Mouse (Mus musculus) forebrain, embryonic 13.5 days (tissue): Measurements from ENCODE around the gene Pipox. TPM values are rescaled to one million over a fixed set of nuclear protein-coding genes. Genes with fewer than 3 reads are reported as not detected.

Experiments used
- ATAC-seq: fragments of 200-750 bp; cut with Nextera tagmentation; 2 replicates; pipeline ENCODE4 v1.8.0; 2017
- H3K27ac ChIP-seq: fragments of 300-500 bp; sonication (generic); 2 replicates; pipeline ENCODE4 v1.5.1; 2015; ENCODE audit warnings: inconsistent platforms, mild to moderate bottlenecking, moderate library complexity
- H3K27me3 ChIP-seq: fragments of 300-500 bp; sonication (generic); 2 replicates; pipeline ENCODE4 v1.6.1; 2015; ENCODE audit warnings: mild to moderate bottlenecking, inconsistent platforms
- H3K36me3 ChIP-seq: fragments of 300-500 bp; sonication (generic); 2 replicates; pipeline ENCODE4 v1.6.1; 2015; ENCODE audit warnings: mild to moderate bottlenecking, inconsistent platforms; ENCODE audit not compliant: poor library complexity, severe bottlenecking
- H3K4me1 ChIP-seq: fragments of 300-500 bp; sonication (generic); 2 replicates; pipeline ENCODE4 v1.6.1; 2015; ENCODE audit warnings: inconsistent platforms
- H3K4me2 ChIP-seq: fragments of 300-500 bp; sonication (generic); 2 replicates; pipeline ENCODE4 v1.6.1; 2015; ENCODE audit warnings: inconsistent platforms, mild to moderate bottlenecking, moderate library complexity
- H3K4me3 ChIP-seq: fragments of 300-500 bp; sonication (generic); 2 replicates; pipeline ENCODE4 v1.5.1; 2015; ENCODE audit warnings: mild to moderate bottlenecking, inconsistent platforms
- H3K9ac ChIP-seq: fragments of 300-500 bp; sonication (generic); 2 replicates; pipeline ENCODE4 v1.6.1; 2015; ENCODE audit warnings: mild to moderate bottlenecking, inconsistent platforms
- H3K9me3 ChIP-seq: fragments of 300-500 bp; sonication (generic); replicated peaks from 2 replicates; pipeline ENCODE4 v1.6.1; 2016; ENCODE audit warnings: inconsistent platforms
- WGBS: fragments of 180-500 bp; shearing (Covaris S2); methylation state at CpG from one replicate; pipeline ENCODE4 v1.1.7; 2015; 5-methylcytosine and 5-hydroxymethylcytosine counted together
- polyA plus RNA-seq: library from polyadenylated mRNA; unstranded; fragments of >200 nt; fragmentation: Nextera tagmentation; extraction: Ambion mirVana; gene quantifications from 2 replicates; pipeline ENCODE4 v1.2.1, GENCODE M21; 2015

The Pipox gene
- polyA plus RNA-seq, 1 experiment from 2014 or later = 12.7 TPM

DNA sequence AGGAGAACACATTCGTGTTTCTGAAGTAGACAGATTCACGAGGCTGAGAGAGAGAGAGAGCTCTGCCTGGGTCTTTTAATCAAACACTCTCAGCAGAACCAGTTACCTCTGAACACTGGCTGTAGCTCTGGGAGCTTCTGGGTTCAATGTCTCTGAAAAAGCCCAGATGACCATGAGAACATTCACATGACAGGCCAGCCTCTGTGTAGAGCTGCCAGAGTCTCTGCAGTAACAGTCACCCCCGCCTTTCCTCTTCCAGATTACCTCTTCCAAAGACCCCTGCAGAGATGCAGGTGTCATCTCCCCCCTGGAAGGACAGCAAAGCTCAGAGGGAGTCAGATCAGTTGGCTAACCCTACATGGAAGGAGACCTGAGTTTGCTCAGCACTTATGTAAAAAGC, 41.7 kb downstream of the Pipox start:
- Histone ChIP-seq H3K4me1 (peaks cover 80% of the 10 kb centered on the region), H3K4me3 (no peak overlapping the region), H3K27ac (0 out of 2 replicates have a peak overlapping the region, but pooled peaks have one; percentile 94), H3K9me3 (no peaks in the 10 kb centered on the region), H3K36me3 (peaks cover 55% of the 10 kb centered on the region), H3K4me2 (no peak overlapping the region), H3K9ac (0 out of 2 replicates have a peak overlapping the region, but pooled peaks have one; percentile 17), H3K27me3 (no peaks in the 10 kb centered on the region)
- 75% methylated on average over 3 of the region's 3 CpGs for WGBS
- no peak for ATAC-seq

DNA sequence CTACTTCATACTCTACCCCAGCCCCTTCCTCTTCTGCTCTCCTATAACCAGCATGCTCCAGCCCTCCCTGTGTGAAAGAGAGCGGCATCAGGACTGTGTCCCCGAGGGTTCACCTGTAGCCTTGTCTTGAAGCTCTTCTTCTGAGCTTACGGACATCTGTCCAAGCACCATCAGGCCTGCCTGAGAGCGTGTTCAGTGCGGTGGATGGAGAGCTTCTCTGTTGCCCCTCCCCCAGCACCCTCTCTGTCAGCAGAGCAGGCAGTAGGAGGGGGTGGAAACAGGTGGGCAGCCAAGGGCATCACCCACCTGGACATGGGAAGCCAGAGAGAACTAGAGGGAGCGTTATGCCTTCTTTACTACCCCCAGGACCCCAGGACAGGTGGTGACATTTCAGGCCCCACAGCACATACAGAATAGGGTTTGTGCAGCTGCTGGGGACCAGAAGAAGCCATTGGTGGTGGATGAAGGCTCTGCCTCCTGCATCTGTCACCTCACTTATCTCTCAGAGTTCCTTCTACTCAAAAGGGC, 42.3 kb downstream of the Pipox start:
- Histone ChIP-seq H3K9me3 (no peaks in the 10 kb centered on the region), H3K4me3 (no peak overlapping the region), H3K9ac (peak overlapping the region; percentile 51; the same call in 1 of the 2 replicates), H3K4me2 (peak overlapping the region; percentile 46), H3K4me1 (peaks cover 76% of the 10 kb centered on the region), H3K36me3 (peaks cover 61% of the 10 kb centered on the region), H3K27me3 (0 out of 2 replicates have a peak, but pooled peaks cover 2% of the 10 kb centered on the region), H3K27ac (peak overlapping the region; percentile 94)
- 58% methylated on average over 6 of the region's 6 CpGs for WGBS
- 0 out of 2 replicates have a peak, but pooled peaks have one; percentile 0 for ATAC-seq

DNA sequence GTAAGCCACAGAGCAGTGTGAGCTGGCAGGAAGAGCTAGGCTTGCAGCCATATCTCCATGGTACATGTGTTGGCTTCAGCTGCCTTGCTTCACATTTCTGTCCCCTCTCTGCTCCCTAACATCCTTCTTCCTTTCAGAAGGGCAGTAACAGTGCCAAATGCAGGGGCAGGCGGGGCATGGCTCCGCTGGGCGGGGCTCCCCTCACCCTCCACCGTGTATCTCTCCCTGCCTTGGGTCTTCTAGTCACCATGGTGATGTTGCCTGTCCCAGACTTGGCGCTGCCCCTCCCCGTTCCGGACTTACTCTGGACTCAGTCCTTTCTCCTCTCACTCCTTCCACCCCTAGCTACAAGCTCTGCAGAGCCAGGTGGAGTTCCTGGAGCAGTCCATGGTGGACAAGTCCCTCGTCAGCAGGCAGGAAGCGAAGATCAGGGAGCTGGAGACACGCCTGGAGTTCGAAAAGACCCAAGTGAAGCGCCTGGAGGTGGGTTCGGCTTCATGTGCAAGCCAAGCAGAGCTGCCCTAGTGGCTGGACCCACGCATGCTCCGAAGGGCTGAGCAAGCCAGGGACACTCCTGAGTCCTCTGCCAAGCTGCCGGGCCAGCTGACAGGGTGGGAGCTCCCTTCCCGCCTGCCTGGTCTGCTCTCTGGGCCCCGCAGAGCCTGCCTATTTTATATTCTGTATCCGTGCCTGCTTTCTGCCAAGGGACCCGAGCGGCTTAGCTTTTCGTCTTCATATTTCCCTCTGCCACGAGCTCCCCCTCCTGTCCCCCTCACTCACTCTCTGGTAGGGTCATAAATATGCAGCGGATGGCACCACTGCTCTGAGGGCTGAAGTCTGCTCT, 43.3 kb downstream of the Pipox start:
- H3K9me3 ChIP-seq = no peaks in the 10 kb centered on the region
- H3K4me1 ChIP-seq = peaks cover 68% of the 10 kb centered on the region
- peaks cover 70% of the 10 kb centered on the region for H3K36me3 ChIP-seq
- peak overlapping the region; percentile 17 for H3K4me3 ChIP-seq
- 0 out of 2 replicates have a peak, but pooled peaks cover 5% of the 10 kb centered on the region for H3K27me3 ChIP-seq
- peak overlapping the region; percentile 56 for H3K9ac ChIP-seq
- H3K4me2 ChIP-seq = peak overlapping the region; percentile 46
- WGBS = 31% methylated on average over 24 of the region's 24 CpGs
- ATAC-seq = peak; percentile 88
- H3K27ac ChIP-seq = peak overlapping the region; percentile 94

DNA sequence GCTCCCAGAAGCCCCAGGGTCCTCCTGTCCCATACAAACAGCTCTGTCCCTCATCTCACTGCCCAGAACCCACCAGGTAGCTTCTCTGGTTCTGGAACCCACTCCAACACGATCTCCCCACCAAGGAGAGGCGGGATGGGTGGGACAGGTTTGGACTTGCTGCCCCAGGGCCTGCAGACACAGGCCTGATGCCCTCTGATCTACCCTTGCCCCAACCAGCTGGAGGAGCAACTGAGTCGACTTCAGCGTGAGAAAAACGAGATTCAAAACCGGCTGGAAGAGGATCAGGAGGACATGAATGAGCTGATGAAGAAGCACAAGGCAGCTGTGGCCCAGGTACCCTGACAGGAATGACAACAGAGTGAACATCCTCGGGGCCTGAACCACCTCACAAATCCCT, 44.7 kb downstream of the Pipox start:
- H3K36me3 ChIP-seq = peaks cover 73% of the 10 kb centered on the region
- H3K27ac ChIP-seq = no peak overlapping the region
- H3K9ac ChIP-seq = no peak overlapping the region
- H3K4me3 ChIP-seq = no peak overlapping the region
- no peak for ATAC-seq
- no peaks in the 10 kb centered on the region for H3K9me3 ChIP-seq
- WGBS = 73% methylated on average over 7 of the region's 7 CpGs
- H3K4me2 ChIP-seq = no peak overlapping the region
- H3K27me3 ChIP-seq = 0 out of 2 replicates have a peak, but pooled peaks cover 5% of the 10 kb centered on the region
- H3K4me1 ChIP-seq = peaks cover 58% of the 10 kb centered on the region

DNA sequence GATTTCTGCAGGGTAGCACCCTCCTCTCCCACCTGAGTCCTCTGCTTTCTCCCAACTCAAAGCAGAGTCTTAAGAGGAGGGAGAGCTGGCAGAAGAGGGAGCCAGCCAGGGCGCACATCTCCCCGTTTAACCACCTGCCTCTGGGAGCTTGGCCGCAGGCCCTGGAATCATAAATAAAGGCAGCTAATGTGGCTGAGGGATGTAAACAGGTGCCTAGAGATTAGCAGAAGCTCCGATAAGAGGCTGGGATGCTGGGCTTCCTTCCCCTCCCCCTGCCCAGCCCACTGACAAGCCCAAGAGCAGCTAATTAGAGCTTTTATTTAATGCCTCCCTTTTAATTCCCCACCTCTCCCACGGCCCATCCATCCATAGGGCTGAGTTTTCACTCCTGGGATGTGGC, 45.8 kb downstream of the Pipox start:
- 0 out of 2 replicates have a peak, but pooled peaks cover 5% of the 10 kb centered on the region for H3K27me3 ChIP-seq
- H3K9me3 ChIP-seq = no peaks in the 10 kb centered on the region
- H3K4me1 ChIP-seq = peaks cover 67% of the 10 kb centered on the region
- no peak overlapping the region for H3K4me3 ChIP-seq
- H3K27ac ChIP-seq = peak overlapping the region; percentile 76
- WGBS = 15% methylated on average over 5 of the region's 5 CpGs
- ATAC-seq = no peak
- H3K4me2 ChIP-seq = peak overlapping the region; percentile 18
- peak overlapping the region; percentile 48 for H3K9ac ChIP-seq
- peaks cover 73% of the 10 kb centered on the region for H3K36me3 ChIP-seq

DNA sequence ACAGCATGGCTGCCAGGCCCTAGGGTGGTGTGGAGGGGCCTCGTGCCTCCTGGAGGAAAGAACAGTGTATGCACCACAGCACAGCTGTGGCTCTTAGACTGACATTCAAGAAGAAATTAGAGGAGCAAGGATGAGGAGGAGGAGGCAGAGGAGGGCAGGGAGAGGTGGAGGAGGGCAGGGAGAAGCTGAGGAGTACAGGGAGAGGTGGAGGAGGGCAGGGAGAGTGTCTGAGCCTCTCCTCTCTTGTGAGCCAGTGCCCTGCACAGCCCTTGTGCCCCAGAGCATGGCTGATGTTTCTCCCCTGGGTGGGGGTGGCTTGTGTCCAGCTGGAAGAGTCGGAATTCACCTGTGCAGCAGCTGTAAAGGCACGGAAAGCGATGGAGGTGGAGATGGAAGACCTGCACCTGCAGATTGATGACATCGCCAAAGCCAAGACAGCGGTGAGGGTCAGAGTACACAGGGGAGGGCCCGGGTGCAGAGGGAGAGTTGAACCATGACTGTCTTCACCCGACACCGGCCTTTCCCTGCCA, 46.2 kb downstream of the Pipox start:
- peak overlapping the region; percentile 18 for H3K4me2 ChIP-seq
- H3K9me3 ChIP-seq = no peaks in the 10 kb centered on the region
- no peak overlapping the region for H3K4me3 ChIP-seq
- ATAC-seq = no peak
- 38% methylated on average over 9 of the region's 9 CpGs for whole genome bisulfite sequencing
- peaks cover 75% of the 10 kb centered on the region for H3K36me3 ChIP-seq
- 0 out of 2 replicates have a peak, but pooled peaks cover 5% of the 10 kb centered on the region for H3K27me3 ChIP-seq
- peak overlapping the region; percentile 76 for H3K27ac ChIP-seq
- H3K4me1 ChIP-seq = peaks cover 67% of the 10 kb centered on the region
- H3K9ac ChIP-seq = peak overlapping the region; percentile 48; the same call in 1 of the 2 replicates

DNA sequence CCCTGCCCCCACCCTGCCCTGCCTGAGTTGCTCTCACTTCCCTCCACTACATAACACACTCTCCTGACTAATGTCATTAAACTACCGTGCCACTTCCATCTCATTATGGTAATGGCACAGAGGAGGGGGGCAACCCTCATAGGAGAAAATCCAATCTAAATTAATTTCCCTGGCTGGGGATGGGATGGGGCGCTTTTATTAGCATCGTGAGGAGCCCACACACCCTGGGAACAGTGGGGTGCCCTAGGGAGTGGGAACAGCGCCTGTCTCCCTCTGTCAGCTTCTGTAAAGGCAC, 50.0 kb downstream of the Pipox start:
- Histone ChIP-seq H3K9ac (no peak overlapping the region), H3K36me3 (peaks cover 84% of the 10 kb centered on the region), H3K9me3 (no peaks in the 10 kb centered on the region), H3K4me1 (peaks cover 31% of the 10 kb centered on the region), H3K4me2 (no peak overlapping the region), H3K4me3 (no peak overlapping the region), H3K27ac (peak overlapping the region; percentile 16), H3K27me3 (0 out of 2 replicates have a peak, but pooled peaks cover 5% of the 10 kb centered on the region)
- 38% methylated on average over 4 of the region's 4 CpGs for WGBS
- ATAC-seq = peak; percentile 25; the same call in 1 of the 2 replicates

DNA sequence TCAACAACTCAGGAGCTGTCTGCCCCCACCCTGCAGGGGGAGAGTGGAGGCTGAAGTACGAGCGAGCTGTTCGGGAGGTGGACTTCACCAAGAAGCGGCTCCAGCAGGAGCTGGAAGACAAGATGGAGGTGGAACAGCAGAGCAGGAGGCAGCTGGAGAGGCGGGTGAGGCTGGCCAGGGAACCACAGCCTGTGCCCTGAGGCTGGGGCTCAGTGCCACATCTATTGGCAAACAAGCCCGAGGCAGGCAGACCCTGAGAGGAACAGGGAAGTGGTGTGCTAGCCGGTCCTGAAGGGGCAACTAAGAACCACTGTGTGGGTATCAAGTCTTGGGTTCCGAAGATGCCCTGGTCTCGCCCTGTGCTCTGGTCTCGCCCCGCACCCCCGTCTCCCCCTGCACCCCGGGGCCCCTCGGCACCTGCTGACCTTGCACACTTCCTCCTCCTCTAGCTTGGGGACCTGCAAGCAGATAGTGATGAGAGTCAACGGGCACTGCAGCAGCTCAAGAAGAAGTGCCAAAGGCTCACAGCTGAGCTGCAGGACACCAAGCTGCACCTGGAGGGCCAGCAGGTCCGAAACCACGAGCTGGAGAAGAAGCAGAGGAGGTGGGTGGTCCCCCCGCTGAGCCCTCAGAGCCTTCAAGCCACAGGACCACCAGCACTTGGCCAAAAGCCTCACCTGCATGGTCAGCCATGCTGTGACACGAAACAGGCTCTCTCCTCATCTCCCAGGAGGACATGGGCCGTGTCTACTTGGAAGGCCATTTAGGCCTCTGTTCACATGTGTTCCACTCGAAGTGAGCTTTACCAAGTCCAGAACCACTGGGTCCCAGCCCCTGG, 50.6 kb downstream of the Pipox start:
- no peak overlapping the region for H3K4me2 ChIP-seq
- peak overlapping the region; percentile 1; the same call in 1 of the 2 replicates for H3K27ac ChIP-seq
- H3K4me3 ChIP-seq = no peak overlapping the region
- no peak overlapping the region for H3K9ac ChIP-seq
- no peaks in the 10 kb centered on the region for H3K9me3 ChIP-seq
- no peak for ATAC-seq
- H3K4me1 ChIP-seq = peaks cover 29% of the 10 kb centered on the region
- H3K27me3 ChIP-seq = 0 out of 2 replicates have a peak, but pooled peaks cover 5% of the 10 kb centered on the region
- peaks cover 83% of the 10 kb centered on the region for H3K36me3 ChIP-seq
- 90% methylated on average over 21 of the region's 21 CpGs for WGBS

DNA sequence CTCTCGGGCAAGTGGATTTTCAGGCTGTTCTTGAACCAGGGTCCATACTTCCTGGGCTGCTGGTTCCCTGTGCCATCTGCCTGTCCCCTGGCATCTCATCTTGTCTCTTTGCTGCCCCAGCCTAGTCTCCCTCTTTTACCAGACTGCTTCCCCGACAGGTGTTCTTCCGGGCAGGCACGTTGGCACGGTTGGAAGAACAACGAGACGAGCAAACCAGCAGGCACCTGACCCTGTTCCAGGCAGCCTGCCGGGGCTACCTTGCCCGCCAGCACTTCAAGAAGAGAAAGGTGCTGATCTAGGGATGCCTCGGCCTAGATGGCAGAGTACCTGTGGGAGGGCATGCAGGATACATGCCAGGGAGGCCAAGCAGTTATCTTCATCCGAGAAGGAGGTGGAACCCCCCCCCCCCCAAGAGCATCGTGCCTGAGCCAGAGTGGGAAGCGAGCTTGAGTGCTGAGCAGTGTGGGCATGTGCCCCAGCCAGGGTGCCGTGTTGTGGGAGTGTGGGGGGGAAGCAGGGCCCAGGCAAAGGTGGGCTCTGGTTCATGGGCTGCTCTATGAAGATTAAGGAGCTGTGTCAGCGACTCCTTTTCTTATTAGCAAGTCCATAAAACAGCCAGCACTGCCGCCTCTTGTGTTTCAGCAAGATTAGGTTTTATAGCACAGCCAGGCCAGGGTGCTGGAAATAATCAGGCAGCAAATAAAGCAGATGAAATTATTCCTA, 53.2 kb downstream of the Pipox start:
- Histone ChIP-seq H3K9ac (peak overlapping the region; percentile 35; the same call in 1 of the 2 replicates), H3K36me3 (peaks cover 83% of the 10 kb centered on the region), H3K27me3 (no peaks in the 10 kb centered on the region), H3K4me3 (no peak overlapping the region), H3K4me1 (peaks cover 29% of the 10 kb centered on the region), H3K4me2 (no peak overlapping the region), H3K27ac (peak overlapping the region; percentile 10; the same call in 1 of the 2 replicates), H3K9me3 (no peaks in the 10 kb centered on the region)
- no peak for ATAC-seq
- WGBS = 87% methylated on average over 16 of the region's 16 CpGs

DNA sequence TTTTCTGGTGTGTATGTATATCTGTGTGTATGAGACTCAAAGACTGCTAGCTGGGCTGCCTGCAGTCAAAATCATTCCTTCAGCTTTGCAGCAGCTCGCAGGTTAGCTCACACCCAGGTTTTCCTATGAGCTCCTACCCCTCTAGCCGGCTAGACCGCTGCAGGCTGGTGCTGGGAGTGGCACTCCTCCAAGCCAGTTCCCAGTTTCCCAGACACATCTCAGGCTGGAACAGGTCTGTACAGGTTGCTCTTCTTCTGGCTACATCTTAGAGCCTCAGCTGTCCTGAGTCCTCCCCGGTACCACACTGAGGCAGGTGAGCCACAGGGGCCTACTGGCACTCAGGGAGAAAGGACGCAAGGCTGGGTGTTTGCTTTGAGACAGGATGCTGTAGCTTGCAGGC, 56.0 kb downstream of the Pipox start:
- Histone ChIP-seq H3K9me3 (no peaks in the 10 kb centered on the region), H3K4me2 (no peak overlapping the region), H3K27ac (peak overlapping the region; percentile 48; the same call in 1 of the 2 replicates), H3K9ac (no peak overlapping the region), H3K4me3 (no peak overlapping the region), H3K36me3 (peaks cover 82% of the 10 kb centered on the region), H3K27me3 (no peaks in the 10 kb centered on the region), H3K4me1 (peaks cover 17% of the 10 kb centered on the region)
- ATAC-seq = no peak
- 79% methylated on average over 5 of the region's 5 CpGs for WGBS

DNA sequence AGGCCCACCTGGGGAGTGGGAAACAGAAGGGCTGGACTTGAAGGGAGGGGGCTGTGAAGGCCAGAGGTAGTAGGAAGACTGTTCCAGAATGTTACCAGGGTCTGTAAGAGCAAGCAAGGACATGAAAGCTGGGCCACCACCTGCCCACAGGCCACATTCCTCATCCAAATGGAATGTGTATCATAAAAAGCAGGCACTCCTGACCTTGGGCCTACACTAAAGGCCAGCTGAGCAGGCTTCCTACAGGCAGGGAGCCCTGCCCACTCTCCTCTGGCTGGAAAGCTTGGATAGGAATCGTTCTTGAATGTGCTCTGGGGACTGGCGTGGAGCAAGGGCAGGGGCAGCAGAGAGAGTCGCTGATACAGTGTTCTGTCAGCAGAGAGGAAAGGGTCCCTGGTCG, 57.1 kb downstream of the Pipox start:
- Histone ChIP-seq H3K9ac (no peak overlapping the region), H3K4me1 (peaks cover 17% of the 10 kb centered on the region), H3K36me3 (peaks cover 79% of the 10 kb centered on the region)

More for the DNA sequence above, 57.1 kb downstream of the Pipox start:
- no peak overlapping the region for H3K4me3 ChIP-seq
- no peak overlapping the region for H3K4me2 ChIP-seq
- no peaks in the 10 kb centered on the region for H3K9me3 ChIP-seq
- H3K27me3 ChIP-seq = no peaks in the 10 kb centered on the region
- 68% methylated on average over 4 of the region's 4 CpGs for WGBS
- no peak for ATAC-seq
- peak overlapping the region; percentile 11; the same call in 1 of the 2 replicates for H3K27ac ChIP-seq
